Mouse (Mus musculus): ENCODE results near the gene Smtnl2. TPM values are rescaled to one million over a fixed set of nuclear protein-coding genes. Genes with fewer than 3 reads are reported as not detected.
A peak's percentile ranks its signal among the peaks of the same experiment; 100 is the strongest.

Gene Smtnl2
- total and polyA plus RNA-seq, 2 experiments = 0.43 to 0.55 TPM

- Histone ChIP-seq H3K4me3 (ENCODE audit: insufficient read depth, low read depth, low read length) (no peak overlapping the region), H3K27me3 (ENCODE audit: control insufficient read depth, insufficient read depth, low read length) (no peaks in the 10 kb centered on the region), H3K9ac (ENCODE audit: low read depth, low read length) (no peak overlapping the region), H3K4me1 (ENCODE audit: control insufficient read depth, insufficient read depth, low read length) (peaks cover 2% of the 10 kb centered on the region; the same call in 1 of the 2 replicates), H3K36me3 (ENCODE audit: control insufficient read depth, insufficient read depth, low read length) (no peaks in the 10 kb centered on the region), H3K79me2 (ENCODE audit: control insufficient read depth, insufficient read depth, low read length) (no peaks in the 10 kb centered on the region), H3K27ac (replicated peaks; ENCODE audit: insufficient read depth, low read depth, low read length) (no peak overlapping the region)
- no peak for DNase-seq (ENCODE audit: extremely low read depth, low read depth, low spot score)
- TF ChIP-seq CTCF (IDR thresholded peaks at IDR 0.05; ENCODE audit: low read depth, low read length) = no peak
- TF ChIP-seq POLR2A (IDR thresholded peaks at IDR 0.05; ENCODE audit: extremely low read depth, insufficient read depth, low read length) = no peak
- WGBS = 94% methylated on average over 6 of the region's 6 CpGs
Measured at GRCm38 (mm10) chr11:72420460-72421122, 9.1 kb upstream of the Smtnl2 start.

GRCm38 (mm10) chr11:72419006-72419405 lies 7.5 kb upstream of the Smtnl2 start:
- H3K36me3 ChIP-seq (ENCODE audit: control insufficient read depth, insufficient read depth, low read length) = no peaks in the 10 kb centered on the region
- H3K27me3 ChIP-seq (ENCODE audit: control insufficient read depth, insufficient read depth, low read length) = no peaks in the 10 kb centered on the region
- H3K9ac ChIP-seq (ENCODE audit: low read depth, low read length) = no peak overlapping the region
- H3K79me2 ChIP-seq (ENCODE audit: control insufficient read depth, insufficient read depth, low read length) = no peaks in the 10 kb centered on the region
- peaks cover 2% of the 10 kb centered on the region; the same call in 1 of the 2 replicates for H3K4me1 ChIP-seq (ENCODE audit: control insufficient read depth, insufficient read depth, low read length)
- no peak for DNase-seq (ENCODE audit: extremely low read depth, low read depth, low spot score)
- TF ChIP-seq POLR2A (IDR thresholded peaks at IDR 0.05; ENCODE audit: extremely low read depth, insufficient read depth, low read length) (no peak), CTCF (IDR thresholded peaks at IDR 0.05; ENCODE audit: low read depth, low read length) (no peak)
- WGBS = 66% methylated on average over 6 of the region's 6 CpGs
- no peak overlapping the region for H3K27ac ChIP-seq (replicated peaks; ENCODE audit: insufficient read depth, low read depth, low read length)
- H3K4me3 ChIP-seq (ENCODE audit: insufficient read depth, low read depth, low read length) = no peak overlapping the region

GRCm38 (mm10) chr11:72418227-72418626 lies 6.7 kb upstream of the Smtnl2 start:
- WGBS = 39% methylated on average over 8 of the region's 8 CpGs
- no peak overlapping the region for H3K9ac ChIP-seq (ENCODE audit: low read depth, low read length)
- peak; percentile 58 for DNase-seq (ENCODE audit: extremely low read depth, low read depth, low spot score)
- H3K27me3 ChIP-seq (ENCODE audit: control insufficient read depth, insufficient read depth, low read length) = no peaks in the 10 kb centered on the region
- H3K27ac ChIP-seq (replicated peaks; ENCODE audit: insufficient read depth, low read depth, low read length) = no peak overlapping the region
- no peak overlapping the region for H3K4me3 ChIP-seq (ENCODE audit: insufficient read depth, low read depth, low read length)
- H3K4me1 ChIP-seq (ENCODE audit: control insufficient read depth, insufficient read depth, low read length) = peaks cover 2% of the 10 kb centered on the region; the same call in 1 of the 2 replicates
- TF ChIP-seq POLR2A (IDR thresholded peaks at IDR 0.05; ENCODE audit: extremely low read depth, insufficient read depth, low read length) = no peak
- no peak for TF ChIP-seq CTCF (IDR thresholded peaks at IDR 0.05; ENCODE audit: low read depth, low read length)
- no peaks in the 10 kb centered on the region for H3K36me3 ChIP-seq (ENCODE audit: control insufficient read depth, insufficient read depth, low read length)
- H3K79me2 ChIP-seq (ENCODE audit: control insufficient read depth, insufficient read depth, low read length) = no peaks in the 10 kb centered on the region

GRCm38 (mm10) chr11:72417376-72417775 lies 5.9 kb upstream of the Smtnl2 start:
- no peak overlapping the region for H3K27ac ChIP-seq (replicated peaks; ENCODE audit: insufficient read depth, low read depth, low read length)
- no peak for DNase-seq (ENCODE audit: extremely low read depth, low read depth, low spot score)
- no peaks in the 10 kb centered on the region for H3K27me3 ChIP-seq (ENCODE audit: control insufficient read depth, insufficient read depth, low read length)
- H3K9ac ChIP-seq (ENCODE audit: low read depth, low read length) = no peak overlapping the region
- WGBS = 78% methylated on average over 4 of the region's 4 CpGs
- H3K36me3 ChIP-seq (ENCODE audit: control insufficient read depth, insufficient read depth, low read length) = no peaks in the 10 kb centered on the region
- no peak for TF ChIP-seq POLR2A (IDR thresholded peaks at IDR 0.05; ENCODE audit: extremely low read depth, insufficient read depth, low read length)
- no peak overlapping the region for H3K4me3 ChIP-seq (ENCODE audit: insufficient read depth, low read depth, low read length)
- H3K4me1 ChIP-seq (ENCODE audit: control insufficient read depth, insufficient read depth, low read length) = peaks cover 2% of the 10 kb centered on the region; the same call in 1 of the 2 replicates
- no peaks in the 10 kb centered on the region for H3K79me2 ChIP-seq (ENCODE audit: control insufficient read depth, insufficient read depth, low read length)

GRCm38 (mm10) chr11:72416666-72417065 lies 5.2 kb upstream of the Smtnl2 start:
- Histone ChIP-seq H3K9ac (ENCODE audit: low read depth, low read length) (no peak overlapping the region), H3K36me3 (ENCODE audit: control insufficient read depth, insufficient read depth, low read length) (no peaks in the 10 kb centered on the region), H3K27me3 (ENCODE audit: control insufficient read depth, insufficient read depth, low read length) (no peaks in the 10 kb centered on the region), H3K4me3 (ENCODE audit: insufficient read depth, low read depth, low read length) (no peak overlapping the region), H3K4me1 (ENCODE audit: control insufficient read depth, insufficient read depth, low read length) (peaks cover 2% of the 10 kb centered on the region; the same call in 1 of the 2 replicates), H3K27ac (replicated peaks; ENCODE audit: insufficient read depth, low read depth, low read length) (no peak overlapping the region), H3K79me2 (ENCODE audit: control insufficient read depth, insufficient read depth, low read length) (no peaks in the 10 kb centered on the region)
- TF ChIP-seq POLR2A (IDR thresholded peaks at IDR 0.05; ENCODE audit: extremely low read depth, insufficient read depth, low read length) (no peak), CTCF (IDR thresholded peaks at IDR 0.05; ENCODE audit: low read depth, low read length) (no peak)
- WGBS = 89% methylated on average over 5 of the region's 5 CpGs
- DNase-seq (ENCODE audit: extremely low read depth, low read depth, low spot score) = no peak

GRCm38 (mm10) chr11:72415155-72415554 lies 3.6 kb upstream of the Smtnl2 start:
- 69% methylated on average over 8 of the region's 8 CpGs for WGBS
- no peaks in the 10 kb centered on the region for H3K36me3 ChIP-seq (ENCODE audit: control insufficient read depth, insufficient read depth, low read length)
- peaks cover 6% of the 10 kb centered on the region for H3K4me1 ChIP-seq (ENCODE audit: control insufficient read depth, insufficient read depth, low read length)
- H3K79me2 ChIP-seq (ENCODE audit: control insufficient read depth, insufficient read depth, low read length) = no peaks in the 10 kb centered on the region
- no peak overlapping the region for H3K9ac ChIP-seq (ENCODE audit: low read depth, low read length)
- H3K27me3 ChIP-seq (ENCODE audit: control insufficient read depth, insufficient read depth, low read length) = no peaks in the 10 kb centered on the region
- TF ChIP-seq CTCF (IDR thresholded peaks at IDR 0.05; ENCODE audit: low read depth, low read length) = no peak
- H3K27ac ChIP-seq (replicated peaks; ENCODE audit: insufficient read depth, low read depth, low read length) = no peak overlapping the region
- no peak for DNase-seq (ENCODE audit: extremely low read depth, low read depth, low spot score)
- no peak overlapping the region for H3K4me3 ChIP-seq (ENCODE audit: insufficient read depth, low read depth, low read length)
